Mouse (Mus musculus) layer of hippocampus, postnatal 10 days (tissue): ENCODE measurements around the gene AB124611. TPM values are rescaled to one million over a fixed set of nuclear protein-coding genes. Genes with fewer than 3 reads are reported as not detected.
"Not testable (repeated sequence)": the region's sequence is repeated elsewhere in the genome, so short reads cannot be mapped to it uniquely, and the experiment has no call there.

ENCODE experiments used
- DNase-seq, 2 experiments: peaks; one replicate each; pipeline ENCODE4 v3.0.0; 2021; ENCODE audit warnings: low spot score in 2 of 2
- long read RNA-seq: library from polyadenylated mRNA; stranded (forward); transcript quantifications from one replicate; pipeline ENCODE4 v2.0.0, GENCODE M21; 2023
- total RNA-seq, 2 experiments: library from RNA; stranded (reverse); gene quantifications; 2 replicates each; pipeline ENCODE4 v1.2.3; 2021

Gene AB124611
- under 1 TPM; 0.30 to 0.67 TPM for total RNA-seq
- long read RNA-seq, partial matches to known transcripts: 0 of 5 reads
- long read RNA-seq, other reads (novel, unspliced or antisense): 5 of 5 reads

GRCm38 (mm10) chr9:21525937-21526633 lies at the start of gene AB124611:
Gene AB124611, plus strand, starts transcription at chr9:21526176.
- no peak for DNase-seq

GRCm38 (mm10) chr9:21477707-21478106 lies 48.3 kb upstream of the AB124611 start:
- DNase-seq: no peak

- peak; percentile 48 to 58 for DNase-seq
These were observed 41.9 kb upstream of the AB124611 start for GRCm38 (mm10) chr9:21484065-21484464.

- not testable (repeated sequence) for DNase-seq
These were observed 37.7 kb upstream of the AB124611 start for GRCm38 (mm10) chr9:21488246-21488645.

- DNase-seq: no peak
These were observed 35.3 kb upstream of the AB124611 start for GRCm38 (mm10) chr9:21490696-21491095.

- DNase-seq: no peak
These were observed 32.1 kb upstream of the AB124611 start for GRCm38 (mm10) chr9:21493907-21494306.

- DNase-seq: no peak
These were observed 31.2 kb upstream of the AB124611 start for GRCm38 (mm10) chr9:21494726-21495125.

- no peak for DNase-seq
These were observed 29.5 kb upstream of the AB124611 start for GRCm38 (mm10) chr9:21496308-21497049.

- peak in 1 of 2 experiments; percentile 40 for DNase-seq
These were observed 28.9 kb upstream of the AB124611 start for GRCm38 (mm10) chr9:21497050-21497542.

- DNase-seq: no peak
These were observed 28.3 kb upstream of the AB124611 start for GRCm38 (mm10) chr9:21497664-21498063.

- DNase-seq: no peak
These were observed 27.6 kb upstream of the AB124611 start for GRCm38 (mm10) chr9:21498284-21498902.

GRCm38 (mm10) chr9:21503352-21503751 lies 22.6 kb upstream of the AB124611 start:
- no peak for DNase-seq

- DNase-seq: no peak
These were observed 20.2 kb upstream of the AB124611 start for GRCm38 (mm10) chr9:21505767-21506166.

GRCm38 (mm10) chr9:21507753-21508430 lies 18.1 kb upstream of the AB124611 start:
- no peak for DNase-seq

GRCm38 (mm10) chr9:21508871-21509404 lies 17.0 kb upstream of the AB124611 start:
- DNase-seq: no peak

GRCm38 (mm10) chr9:21509772-21510688 lies 15.9 kb upstream of the AB124611 start, which contains the start of gene Tmed1:
Gene Tmed1, minus strand, starts transcription at chr9:21510252.
- peak; percentile 89 to 94 for DNase-seq

GRCm38 (mm10) chr9:21510689-21511015 lies 15.3 kb upstream of the AB124611 start:
- no peak for DNase-seq

- DNase-seq: no peak
These were observed 14.9 kb upstream of the AB124611 start for GRCm38 (mm10) chr9:21511052-21511451.

- no peak for DNase-seq
These were observed 12.5 kb upstream of the AB124611 start for GRCm38 (mm10) chr9:21513466-21513865.

GRCm38 (mm10) chr9:21517947-21518495 lies 8.0 kb upstream of the AB124611 start:
- DNase-seq: no peak
